Mouse (Mus musculus) Muller cell, postnatal 12 days (primary cell): ENCODE measurements around the gene Mmp20.

Source experiments
- DNase-seq: peaks from one replicate; pipeline ENCODE4 v3.0.0-alpha.2; 2015; ENCODE audit errors: inconsistent ontology term

Mmp20 gene

GRCm38 (mm10) chr9:7627931-7628330 lies at the start of gene Mmp20:
Gene Mmp20, plus strand, starts transcription at chr9:7628231.
- no peak for DNase-seq

- DNase-seq, result no peak
These were observed 38.0 kb upstream of the Mmp20 start for GRCm38 (mm10) chr9:7590063-7590462.

- DNase-seq, result peak; percentile 11
These were observed 34.7 kb upstream of the Mmp20 start for GRCm38 (mm10) chr9:7593272-7593812.

GRCm38 (mm10) chr9:7594816-7595540 lies 33.1 kb upstream of the Mmp20 start:
- peak; percentile 80 for DNase-seq

GRCm38 (mm10) chr9:7602982-7603742 lies 24.9 kb upstream of the Mmp20 start:
- peak; percentile 50 for DNase-seq

GRCm38 (mm10) chr9:7604005-7604404 lies 24.0 kb upstream of the Mmp20 start:
- peak; percentile 25 for DNase-seq

GRCm38 (mm10) chr9:7605638-7606037 lies 22.4 kb upstream of the Mmp20 start:
- DNase-seq, result no peak

GRCm38 (mm10) chr9:7622582-7622981 lies 5.4 kb upstream of the Mmp20 start:
- DNase-seq, result no peak

GRCm38 (mm10) chr9:7633936-7634335 lies 5.9 kb downstream of the Mmp20 start:
- DNase-seq, result no peak

GRCm38 (mm10) chr9:7647901-7648300 lies 19.9 kb downstream of the Mmp20 start:
- no peak for DNase-seq

GRCm38 (mm10) chr9:7650397-7651180 lies 22.6 kb downstream of the Mmp20 start:
- DNase-seq, result no peak

- no peak for DNase-seq
These were observed 24.5 kb downstream of the Mmp20 start for GRCm38 (mm10) chr9:7652351-7653085.

GRCm38 (mm10) chr9:7657946-7658345 lies 29.9 kb downstream of the Mmp20 start:
- DNase-seq, result no peak

- peak; percentile 24 for DNase-seq
These were observed 31.5 kb downstream of the Mmp20 start for GRCm38 (mm10) chr9:7659469-7660020.

GRCm38 (mm10) chr9:7661371-7661770 lies 33.3 kb downstream of the Mmp20 start:
- DNase-seq, result no peak

GRCm38 (mm10) chr9:7669674-7670073 lies 41.6 kb downstream of the Mmp20 start:
- no peak for DNase-seq

- no peak for DNase-seq
These were observed 45.0 kb downstream of the Mmp20 start for GRCm38 (mm10) chr9:7672985-7673384.

GRCm38 (mm10) chr9:7678154-7678837 lies 50.3 kb downstream of the Mmp20 start:
- peak; percentile 69 for DNase-seq

- no peak for DNase-seq
These were observed 54.1 kb downstream of the Mmp20 start for GRCm38 (mm10) chr9:7682081-7682618.

- no peak for DNase-seq
These were observed 58.0 kb downstream of the Mmp20 start for GRCm38 (mm10) chr9:7686024-7686423.
